Mouse (Mus musculus): ENCODE results near the gene Gata3.

DNA sequence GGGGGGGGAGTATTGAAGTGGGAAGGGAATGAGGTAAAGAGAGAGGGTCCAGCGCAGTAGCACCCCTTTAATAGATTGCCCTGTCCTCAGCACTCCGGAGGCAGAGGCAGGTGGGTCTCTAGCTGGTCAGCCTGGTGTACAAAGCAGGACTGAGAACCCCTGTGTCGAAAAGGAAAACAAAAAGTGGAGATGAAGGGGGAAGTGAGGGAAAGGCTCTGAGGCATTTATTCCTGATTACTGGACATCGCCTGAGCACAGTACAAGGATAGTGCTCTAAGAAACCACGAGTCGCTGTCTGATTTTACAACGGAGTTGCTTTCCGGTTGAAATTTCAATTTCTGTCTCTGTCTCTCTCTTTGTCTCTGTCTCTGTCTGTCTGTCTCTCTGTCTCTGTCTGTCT, 417 bp upstream of the Gata3 start:
- TF ChIP-seq CTCF (conservative IDR thresholded peaks at IDR 0.05 in 1 of 2, IDR thresholded peaks at IDR 0.05 in 1 of 2; ENCODE audit: low read depth in 2 of 2, low read length in 2 of 2), result no peak
- TF ChIP-seq EP300 (IDR thresholded peaks at IDR 0.05; ENCODE audit: low read length), result no peak
- no peak for TF ChIP-seq JUN (IDR thresholded peaks at IDR 0.05; ENCODE audit: insufficient read depth, low read depth, low read length)

Measured in CH12.LX (cell line).